Mouse (Mus musculus) MEL (cell line): ENCODE measurements around the gene Qprt. TPM values are rescaled to one million over a fixed set of nuclear protein-coding genes. Genes with fewer than 3 reads are reported as not detected.

Source experiments
- DNase-seq: peaks from one replicate; pipeline ENCODE4 v3.0.0; 2011; ENCODE audit warnings: low read depth, low spot score
- H3K27ac ChIP-seq: 2 replicates; pipeline ENCODE4 v1.5.1; 2012; ENCODE audit warnings: low read depth, mild to moderate bottlenecking, control low read depth, low read length, moderate library complexity; ENCODE audit not compliant: control insufficient read depth
- H3K27me3 ChIP-seq, 2 experiments: fragments of 150-350 bp in 1 of 2; sonication (generic) in 1 of 2; 2 replicates each; pipeline ENCODE4 v1.6.1; 2012; ENCODE audit warnings: low read length in 2 of 2, mild to moderate bottlenecking in 2 of 2, improper control_type of control experiment in 1 of 2, moderate library complexity in 1 of 2; ENCODE audit not compliant: insufficient read depth in 2 of 2, control insufficient read depth in 1 of 2
- H3K36me3 ChIP-seq, 2 experiments: 2 replicates each; pipeline ENCODE4 v1.6.1; 2012 to 2014; ENCODE audit warnings: low read length in 2 of 2, improper control_type of control experiment in 1 of 2, inconsistent platforms in 1 of 2, mild to moderate bottlenecking in 1 of 2; ENCODE audit not compliant: insufficient read depth in 2 of 2, control insufficient read depth in 1 of 2
- H3K4me1 ChIP-seq, 2 experiments: fragments of 150-350 bp in 1 of 2; sonication (generic) in 1 of 2; 2 replicates each; pipeline ENCODE4 v1.6.1; 2012; ENCODE audit warnings: low read length in 2 of 2, improper control_type of control experiment in 1 of 2, mild to moderate bottlenecking in 1 of 2; ENCODE audit not compliant: insufficient read depth in 2 of 2, control insufficient read depth in 1 of 2
- H3K4me3 ChIP-seq, 2 experiments: fragments of 150-350 bp in 1 of 2; sonication (generic) in 1 of 2; 2 replicates each; pipeline ENCODE4 v1.5.1; 2012; ENCODE audit warnings: low read depth in 2 of 2, low read length in 2 of 2, mild to moderate bottlenecking in 2 of 2, moderate library complexity in 2 of 2, control low read depth in 1 of 2, improper control_type of control experiment in 1 of 2; ENCODE audit not compliant: control insufficient read depth in 1 of 2, insufficient read depth in 1 of 2
- H3K79me2 ChIP-seq: 2 replicates; pipeline ENCODE4 v1.6.1; 2012; ENCODE audit warnings: mild to moderate bottlenecking, low read length, moderate library complexity; ENCODE audit not compliant: control insufficient read depth, poor library complexity, insufficient read depth
- H3K9ac ChIP-seq: 2 replicates; pipeline ENCODE4 v1.6.1; 2012; ENCODE audit warnings: low read depth, mild to moderate bottlenecking, control low read depth, low read length, moderate library complexity; ENCODE audit not compliant: control insufficient read depth, poor library complexity, severe bottlenecking
- H3K9me3 ChIP-seq: fragments of 150-350 bp; sonication (generic); replicated peaks from 2 replicates; pipeline ENCODE4 v1.6.1; 2012; ENCODE audit warnings: mild to moderate bottlenecking, low read length, improper control_type of control experiment, moderate library complexity; ENCODE audit not compliant: insufficient read depth
- BHLHE40 ChIP-seq: IDR thresholded peaks from 2 replicates; pipeline ENCODE4 v1.6.1; 2012; ENCODE audit warnings: low read depth, mild to moderate bottlenecking, inconsistent platforms, low read length, improper control_type of control experiment, borderline replicate concordance
- CHD1 ChIP-seq: IDR thresholded peaks from 2 replicates; pipeline ENCODE4 v1.6.1; 2012; ENCODE audit warnings: low read depth, mild to moderate bottlenecking, inconsistent platforms, low read length, improper control_type of control experiment
- CHD2 ChIP-seq: IDR thresholded peaks from 2 replicates; pipeline ENCODE4 v1.6.1; 2011; ENCODE audit warnings: low read length, improper control_type of control experiment
- E2F4 ChIP-seq: IDR thresholded peaks from 2 replicates; pipeline ENCODE4 v1.6.1; 2011; ENCODE audit warnings: low read depth, low read length, improper control_type of control experiment, borderline replicate concordance
- EP300 ChIP-seq, 2 experiments: IDR thresholded peaks; 2 replicates each; pipeline ENCODE4 v1.6.1; 2011; ENCODE audit warnings: improper control_type of control experiment in 2 of 2, low read length in 2 of 2, low read depth in 1 of 2, mild to moderate bottlenecking in 1 of 2
- ETS1 ChIP-seq: IDR thresholded peaks from 2 replicates; pipeline ENCODE4 v1.6.1; 2012; ENCODE audit warnings: low read depth, mild to moderate bottlenecking, inconsistent platforms, low read length, improper control_type of control experiment, moderate library complexity
- GATA1 ChIP-seq: IDR thresholded peaks from 2 replicates; pipeline ENCODE4 v1.6.1; 2011; ENCODE audit warnings: low read depth, low read length, improper control_type of control experiment
- HCFC1 ChIP-seq: IDR thresholded peaks from 2 replicates; pipeline ENCODE4 v1.6.1; 2012; ENCODE audit warnings: low read depth, mild to moderate bottlenecking, inconsistent platforms, low read length, improper control_type of control experiment, moderate library complexity
- JUND ChIP-seq: IDR thresholded peaks from 2 replicates; pipeline ENCODE4 v1.6.1; 2011; ENCODE audit warnings: low read depth, mild to moderate bottlenecking, improper control_type of control experiment, low read length
- KAT2A ChIP-seq: conservative IDR thresholded peaks from 2 replicates; pipeline ENCODE4 v1.6.1; 2012; ENCODE audit warnings: low read depth, low read length, improper control_type of control experiment, inconsistent platforms
- MAFK ChIP-seq: IDR thresholded peaks from 2 replicates; pipeline ENCODE4 v1.6.1; 2011; ENCODE audit warnings: low read depth, mild to moderate bottlenecking, low read length, improper control_type of control experiment, borderline replicate concordance
- MAZ ChIP-seq: IDR thresholded peaks from 2 replicates; pipeline ENCODE4 v1.6.1; 2012; ENCODE audit warnings: low read depth, mild to moderate bottlenecking, inconsistent platforms, low read length, improper control_type of control experiment
- MEF2A ChIP-seq: IDR thresholded peaks from 2 replicates; pipeline ENCODE4 v1.6.1; 2014; ENCODE audit warnings: low read depth, mild to moderate bottlenecking, inconsistent platforms, low read length, improper control_type of control experiment; ENCODE audit not compliant: poor library complexity, insufficient replicate concordance, severe bottlenecking; ENCODE audit errors: extremely low read depth
- MXI1 ChIP-seq: IDR thresholded peaks from 2 replicates; pipeline ENCODE4 v1.6.1; 2011; ENCODE audit warnings: mild to moderate bottlenecking, low read depth, low read length, improper control_type of control experiment
- MYB ChIP-seq: IDR thresholded peaks from 2 replicates; pipeline ENCODE4 v1.6.1; 2011; ENCODE audit warnings: mild to moderate bottlenecking, low read depth, low read length, improper control_type of control experiment
- MYC ChIP-seq: IDR thresholded peaks from 2 replicates; pipeline ENCODE4 v1.6.1; 2011; ENCODE audit warnings: low read depth, mild to moderate bottlenecking, low read length, improper control_type of control experiment, moderate library complexity
- NELFE ChIP-seq: IDR thresholded peaks from 2 replicates; pipeline ENCODE4 v1.6.1; 2011; ENCODE audit warnings: low read depth, low read length, improper control_type of control experiment
- NRF1 ChIP-seq: IDR thresholded peaks from 2 replicates; pipeline ENCODE4 v1.6.1; 2014; ENCODE audit warnings: low read depth, mild to moderate bottlenecking, inconsistent platforms, low read length, improper control_type of control experiment, moderate library complexity; ENCODE audit not compliant: poor library complexity, insufficient read depth, severe bottlenecking
- POLR2A ChIP-seq, 2 experiments: IDR thresholded peaks; 2 replicates each; pipeline ENCODE4 v1.6.1; 2011 to 2012; ENCODE audit warnings: low read length in 2 of 2, mild to moderate bottlenecking in 2 of 2, control low read depth in 1 of 2, improper control_type of control experiment in 1 of 2, low read depth in 1 of 2, moderate library complexity in 1 of 2; ENCODE audit not compliant: control insufficient read depth in 1 of 2, insufficient read depth in 1 of 2, poor library complexity in 1 of 2
- POLR2AphosphoS2 ChIP-seq: IDR thresholded peaks from 2 replicates; pipeline ENCODE4 v1.6.1; 2011; ENCODE audit warnings: low read length, improper control_type of control experiment
- POLR2AphosphoS5 ChIP-seq: IDR thresholded peaks from 2 replicates; pipeline ENCODE4 v1.6.1; 2012; ENCODE audit warnings: low read depth, borderline replicate concordance, mild to moderate bottlenecking, inconsistent platforms, low read length, moderate library complexity, mixed read lengths
- SIN3A ChIP-seq: IDR thresholded peaks from 2 replicates; pipeline ENCODE4 v1.6.1; 2012; ENCODE audit warnings: low read length, improper control_type of control experiment, inconsistent platforms
- TAL1 ChIP-seq: IDR thresholded peaks from 2 replicates; pipeline ENCODE4 v1.6.1; 2012; ENCODE audit warnings: mild to moderate bottlenecking, inconsistent platforms, low read length, moderate library complexity, mixed read lengths
- TBP ChIP-seq: IDR thresholded peaks from 2 replicates; pipeline ENCODE4 v1.8.0; 2011; ENCODE audit warnings: low read depth, low read length, improper control_type of control experiment
- UBTF ChIP-seq: IDR thresholded peaks from 2 replicates; pipeline ENCODE4 v1.6.1; 2012; ENCODE audit warnings: low read depth, mild to moderate bottlenecking, inconsistent platforms, low read length, improper control_type of control experiment, moderate library complexity, borderline replicate concordance; ENCODE audit not compliant: insufficient read depth
- USF1 ChIP-seq: IDR thresholded peaks from 2 replicates; pipeline ENCODE4 v1.6.1; 2014; ENCODE audit warnings: low read depth, mild to moderate bottlenecking, inconsistent platforms, low read length, improper control_type of control experiment, moderate library complexity
- USF2 ChIP-seq, 2 experiments: IDR thresholded peaks; 2 replicates each; pipeline ENCODE4 v1.6.1; 2011 to 2012; ENCODE audit warnings: improper control_type of control experiment in 2 of 2, low read length in 2 of 2, borderline replicate concordance in 1 of 2, inconsistent platforms in 1 of 2, low read depth in 1 of 2, mild to moderate bottlenecking in 1 of 2; ENCODE audit not compliant: insufficient read depth in 1 of 2
- ZKSCAN1 ChIP-seq: IDR thresholded peaks from 2 replicates; pipeline ENCODE4 v1.6.1; 2012; ENCODE audit warnings: low read depth, mild to moderate bottlenecking, inconsistent platforms, low read length, improper control_type of control experiment, moderate library complexity
- ZMIZ1 ChIP-seq: IDR thresholded peaks from 2 replicates; pipeline ENCODE4 v1.6.1; 2012; ENCODE audit warnings: low read depth, mild to moderate bottlenecking, inconsistent platforms, low read length, improper control_type of control experiment, moderate library complexity
- ZNF384 ChIP-seq: IDR thresholded peaks from 2 replicates; pipeline ENCODE4 v1.6.1; 2012; ENCODE audit warnings: low read depth, mild to moderate bottlenecking, inconsistent platforms, low read length, improper control_type of control experiment
- polyA plus RNA-seq, 2 experiments: library from polyadenylated mRNA; stranded (reverse) in 1 of 2; unstranded in 1 of 2; fragments of >175 nt in 1 of 2; fragments of >200 nt in 1 of 2; gene quantifications; 2 replicates each; pipeline versions ENCODE4 v1.2.1 to v1.2.4; 2012; ENCODE audit warnings: low replicate concordance in 2 of 2, low read depth in 1 of 2; ENCODE audit not compliant: insufficient read length in 2 of 2, insufficient read depth in 1 of 2, missing spikeins in 1 of 2
- total RNA-seq: library from RNA; depleted of rRNA; stranded (reverse); fragments of 300-350 nt; gene quantifications from 2 replicates; pipeline ENCODE4 v1.2.3, GENCODE M21; 2012

Gene Qprt
- total and polyA plus RNA-seq, 3 experiments = 2.7 to 3.7 TPM; not detected in 1

GRCm38 (mm10) chr7:127139562-127139961 is 17.5 kb upstream of the Qprt start:
- peaks cover 38% of the 10 kb centered on the region for H3K79me2 ChIP-seq
- H3K4me1 ChIP-seq = peaks cover 19 to 57% of the 10 kb centered on the region in 2 experiments
- H3K4me3 ChIP-seq = peak overlapping the region; percentile 16 to 18
- TF ChIP-seq ZKSCAN1 (peak; percentile 97), POLR2AphosphoS2 (0 out of 2 replicates have a peak, but pooled peaks have one; percentile 25), CHD1 (no peak), MAZ (0 out of 2 replicates have a peak, but pooled peaks have one; percentile 13), USF2 (IDR thresholded peaks at IDR 0.05; ENCODE audit: borderline replicate concordance in 1 of 2, insufficient read depth in 1 of 2, low read depth in 1 of 2, low read length in 2 of 2) (no peak)
- H3K9ac ChIP-seq = peak overlapping the region; percentile 65
- no peak for DNase-seq
- H3K9me3 ChIP-seq = no peaks in the 10 kb centered on the region
- no peaks in the 10 kb centered on the region for H3K27me3 ChIP-seq
- H3K27ac ChIP-seq = peak overlapping the region; percentile 99
- H3K36me3 ChIP-seq = peaks cover 0 to 47% of the 10 kb centered on the region in 2 experiments; a peak in 2 of 4 replicates

- Histone ChIP-seq H3K27ac (peak overlapping the region; percentile 99), H3K4me1 (peaks cover 17 to 57% of the 10 kb centered on the region in 2 experiments), H3K36me3 (peaks cover 0 to 45% of the 10 kb centered on the region in 2 experiments; a peak in 3 of 4 replicates), H3K9me3 (no peaks in the 10 kb centered on the region), H3K4me3 (peak overlapping the region in 1 of 2 experiments; percentile 18; a peak in 2 of 4 replicates), H3K27me3 (no peaks in the 10 kb centered on the region), H3K79me2 (peaks cover 43% of the 10 kb centered on the region), H3K9ac (peak overlapping the region; percentile 65)
- peak; percentile 86 for DNase-seq
- TF ChIP-seq ETS1 (peak; percentile 91), MXI1 (peak; percentile 70; the same call in 1 of the 2 replicates), TAL1 (peak; percentile 78), JUND (peak; percentile 50; the same call in 1 of the 2 replicates), POLR2A (IDR thresholded peaks at IDR 0.05; ENCODE audit: control insufficient read depth in 1 of 2, insufficient read depth in 1 of 2, low read depth in 1 of 2, low read length in 2 of 2, poor library complexity in 1 of 2) (peak in 1 of 2 experiments; percentile 76; a peak in 2 of 4 replicates), BHLHE40 (peak; percentile 85), MEF2A (no peak), POLR2AphosphoS5 (no peak), POLR2AphosphoS2 (peak; percentile 76), MAFK (no peak), KAT2A (no peak), MAZ (no peak), NELFE (peak; percentile 66), HCFC1 (no peak; the same call in 1 of the 2 replicates), SIN3A (peak; percentile 96), ZMIZ1 (peak; percentile 36; the same call in 1 of the 2 replicates), USF1 (peak; percentile 84), ZNF384 (no peak), MYC (peak; percentile 12; the same call in 1 of the 2 replicates), TBP (peak; percentile 77), NRF1 (no peak), E2F4 (no peak), MYB (peak; percentile 87; the same call in 1 of the 2 replicates), EP300 (IDR thresholded peaks at IDR 0.05; ENCODE audit: low read depth in 1 of 2, low read length in 2 of 2) (peak; percentile 93 to 97), GATA1 (peak; percentile 93), UBTF (no peak), CHD2 (no peak), ZKSCAN1 (no peak)
Measured at GRCm38 (mm10) chr7:127139100-127139499, 17.1 kb upstream of the Qprt start.
